Mouse (Mus musculus) testis, adult 2 months (tissue): Measurements from ENCODE around the gene Tjap1. TPM values are rescaled to one million over a fixed set of nuclear protein-coding genes. Genes with fewer than 3 reads are reported as not detected.

Experiments
- H3K27ac ChIP-seq: fragments of 200-500 bp; 2 replicates; pipeline ENCODE4 v1.5.1; 2012; ENCODE audit warnings: low read depth, low read length; ENCODE audit not compliant: control insufficient read depth, insufficient read depth
- H3K27me3 ChIP-seq: fragments of 200-500 bp; 2 replicates; pipeline ENCODE4 v1.6.1; 2012; ENCODE audit warnings: mild to moderate bottlenecking, low read length, moderate library complexity; ENCODE audit not compliant: control insufficient read depth, insufficient read depth
- H3K36me3 ChIP-seq: fragments of 200-500 bp; 2 replicates; pipeline ENCODE4 v1.6.1; 2012; ENCODE audit warnings: mild to moderate bottlenecking, low read length; ENCODE audit not compliant: control insufficient read depth, insufficient read depth
- H3K4me1 ChIP-seq: fragments of 200-500 bp; 2 replicates; pipeline ENCODE4 v1.6.1; 2012; ENCODE audit warnings: low read length; ENCODE audit not compliant: control insufficient read depth, insufficient read depth
- H3K4me3 ChIP-seq: fragments of 200-500 bp; 2 replicates; pipeline ENCODE4 v1.5.1; 2012; ENCODE audit warnings: low read depth, mild to moderate bottlenecking, low read length, moderate library complexity, mixed read lengths; ENCODE audit not compliant: control insufficient read depth
- CTCF ChIP-seq: fragments of 200-500 bp; IDR thresholded peaks from 2 replicates; pipeline ENCODE4 v1.5.1; 2012; ENCODE audit warnings: low read depth, mild to moderate bottlenecking, inconsistent platforms, low read length, moderate library complexity; ENCODE audit not compliant: control insufficient read depth, insufficient read depth, insufficient replicate concordance
- POLR2A ChIP-seq: fragments of 200-500 bp; IDR thresholded peaks from 2 replicates; pipeline ENCODE4 v1.6.1; 2012; ENCODE audit warnings: low read depth, mild to moderate bottlenecking, inconsistent platforms, low read length, moderate library complexity; ENCODE audit not compliant: control insufficient read depth
- polyA plus RNA-seq: library from polyadenylated mRNA; depleted of rRNA; stranded (reverse); fragments of >200 nt; gene quantifications from 2 replicates; pipeline ENCODE4 v1.2.3, GENCODE M21; 2012

Tjap1 gene
- polyA plus RNA-seq, 1 experiment: 33.1 TPM

DNA sequence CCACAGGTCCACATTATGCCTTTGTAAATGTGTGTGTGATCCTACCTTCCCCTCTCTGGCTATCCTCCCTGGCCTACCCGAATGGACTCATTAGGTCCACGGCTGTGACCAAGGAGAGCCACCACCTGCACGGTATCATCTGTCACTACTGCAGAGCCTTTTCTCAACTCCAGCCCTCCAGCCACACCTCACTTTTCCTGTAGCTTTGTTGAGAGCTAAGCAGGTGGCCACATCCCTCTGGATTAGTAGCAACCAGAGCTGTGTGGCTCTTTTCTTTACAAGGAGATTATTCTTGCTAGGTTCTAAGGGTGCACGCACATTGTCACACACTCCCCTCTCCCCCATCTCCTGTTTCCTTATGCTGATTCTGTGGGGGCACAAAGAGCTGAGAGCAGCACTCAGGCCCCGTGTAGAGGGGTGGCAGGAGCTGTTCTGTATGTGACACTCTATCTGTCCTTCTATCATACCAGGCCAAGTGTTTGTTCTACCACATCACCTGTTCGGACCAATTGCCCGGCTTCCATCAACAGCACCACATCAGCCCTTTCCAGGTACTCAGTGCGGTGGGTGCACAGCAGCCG, 30.4 kb upstream of the Tjap1 start:
- Histone ChIP-seq H3K27ac (no peak overlapping the region), H3K36me3 (no peaks in the 10 kb centered on the region; the same call in 1 of the 2 replicates), H3K4me3 (no peak overlapping the region), H3K4me1 (no peaks in the 10 kb centered on the region; the same call in 1 of the 2 replicates), H3K27me3 (no peaks in the 10 kb centered on the region)
- TF ChIP-seq CTCF (no peak), POLR2A (no peak)

DNA sequence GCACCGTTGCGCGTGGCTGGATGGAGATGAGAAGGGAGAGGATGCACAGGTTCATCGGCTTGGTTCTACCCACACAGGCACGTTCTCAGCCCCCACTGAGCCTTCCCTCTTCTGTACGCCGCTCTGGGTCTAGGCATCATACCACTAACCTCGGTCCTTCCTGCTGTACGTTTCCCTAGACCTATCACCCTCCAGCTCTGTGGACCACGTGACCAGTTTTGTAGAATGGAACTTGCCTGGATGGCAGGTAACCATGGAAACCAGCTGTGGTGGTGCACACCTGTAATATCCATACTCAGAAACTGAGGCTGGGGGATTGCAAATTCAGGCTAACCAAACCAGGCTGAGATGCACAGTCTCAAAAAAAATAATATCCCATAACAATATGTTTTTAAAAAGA, 27.7 kb upstream of the Tjap1 start:
- Histone ChIP-seq H3K27ac (no peak overlapping the region), H3K36me3 (no peaks in the 10 kb centered on the region; the same call in 1 of the 2 replicates), H3K4me1 (no peaks in the 10 kb centered on the region; the same call in 1 of the 2 replicates), H3K4me3 (no peak overlapping the region), H3K27me3 (no peaks in the 10 kb centered on the region)
- TF ChIP-seq CTCF (no peak), POLR2A (no peak)

DNA sequence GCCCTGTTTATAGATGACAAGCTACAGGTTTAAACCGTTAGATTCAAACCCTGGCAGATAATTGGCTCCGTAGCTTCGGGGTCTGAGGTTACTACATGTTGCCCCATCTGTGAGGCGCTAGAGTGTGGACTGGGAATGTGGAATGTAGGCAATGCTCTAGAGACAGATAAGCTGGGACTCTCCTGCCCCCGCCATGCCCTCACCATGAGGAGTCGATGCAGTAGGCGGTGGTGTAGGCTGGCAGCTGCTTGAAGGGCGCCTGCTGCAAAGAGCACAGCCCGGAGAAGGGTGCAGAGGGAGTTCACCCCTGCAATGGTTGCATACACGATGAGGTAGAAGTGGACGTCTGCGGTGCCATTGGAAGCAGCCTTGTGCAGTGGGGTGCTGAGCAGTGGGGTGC, 27.0 kb upstream of the Tjap1 start:
- H3K4me1 ChIP-seq: no peaks in the 10 kb centered on the region; the same call in 1 of the 2 replicates
- H3K27me3 ChIP-seq: no peaks in the 10 kb centered on the region
- TF ChIP-seq CTCF: no peak
- TF ChIP-seq POLR2A: no peak
- no peaks in the 10 kb centered on the region; the same call in 1 of the 2 replicates for H3K36me3 ChIP-seq
- H3K4me3 ChIP-seq: no peak overlapping the region
- H3K27ac ChIP-seq: no peak overlapping the region

DNA sequence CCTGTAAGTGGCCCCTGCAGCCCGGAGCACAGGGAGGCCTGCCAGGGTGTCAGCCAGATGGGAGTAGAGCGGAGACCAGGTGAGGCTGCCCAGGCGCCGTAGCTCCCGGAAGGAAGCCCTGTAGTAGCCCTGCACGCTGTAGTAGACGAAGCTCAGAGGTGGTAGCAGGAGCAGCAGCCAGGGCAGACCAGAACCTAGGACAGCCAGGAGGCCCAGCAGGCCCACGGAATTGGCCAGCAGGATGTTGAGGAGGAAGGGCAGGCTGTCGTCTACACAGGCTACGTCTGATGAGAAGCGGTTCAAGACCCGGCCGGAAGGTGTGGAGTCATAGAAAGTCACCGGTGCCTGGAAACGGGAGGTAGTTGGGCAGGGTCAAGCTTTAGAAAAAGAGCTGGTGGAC, 24.1 kb upstream of the Tjap1 start:
- TF ChIP-seq CTCF (no peak), POLR2A (no peak)
- Histone ChIP-seq H3K4me1 (no peaks in the 10 kb centered on the region; the same call in 1 of the 2 replicates), H3K4me3 (no peak overlapping the region), H3K27ac (no peak overlapping the region), H3K27me3 (no peaks in the 10 kb centered on the region), H3K36me3 (no peaks in the 10 kb centered on the region)

DNA sequence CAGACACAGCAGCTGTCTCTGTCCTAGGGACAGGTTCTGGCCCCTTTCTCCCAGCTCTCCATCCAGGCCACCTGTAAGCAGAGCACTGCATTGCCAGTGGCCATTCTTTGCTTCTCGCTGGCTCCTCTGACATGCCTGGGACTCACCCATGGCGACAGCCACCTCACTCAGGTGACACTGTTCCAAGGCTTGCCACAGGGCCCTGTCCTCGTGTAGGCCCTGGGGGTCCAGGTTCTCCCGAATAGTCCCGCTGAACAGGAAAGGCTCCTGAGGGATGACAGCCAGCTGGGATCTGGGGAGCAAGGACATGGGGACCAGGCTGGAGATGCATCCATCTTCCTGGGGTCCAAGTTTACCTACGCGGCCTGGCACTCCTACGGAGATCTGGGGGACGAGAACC, 21.4 kb upstream of the Tjap1 start:
- Histone ChIP-seq H3K27me3 (no peaks in the 10 kb centered on the region), H3K4me3 (no peak overlapping the region), H3K4me1 (no peaks in the 10 kb centered on the region; the same call in 1 of the 2 replicates), H3K27ac (no peak overlapping the region), H3K36me3 (no peaks in the 10 kb centered on the region)
- no peak for TF ChIP-seq POLR2A
- TF ChIP-seq CTCF: no peak

DNA sequence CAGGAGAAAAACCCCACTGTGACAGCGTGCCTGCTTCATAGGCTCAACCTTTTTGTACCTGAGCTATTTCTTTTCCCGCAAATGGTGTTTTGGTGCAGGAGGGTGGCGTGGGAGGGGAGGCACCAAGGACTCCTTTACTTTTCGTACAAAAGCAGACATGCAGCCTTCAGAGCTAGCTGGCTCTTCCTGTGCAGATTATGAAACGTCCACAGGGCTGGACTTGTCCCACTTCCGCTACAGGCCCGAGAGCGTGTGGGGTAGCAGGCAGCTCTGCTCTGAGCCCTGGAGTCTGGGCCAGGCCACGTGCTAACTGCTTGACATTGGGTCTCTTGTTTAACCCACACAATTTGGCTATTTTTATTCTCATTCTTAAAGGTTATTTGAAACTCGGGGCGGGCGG, 19.1 kb upstream of the Tjap1 start:
- H3K36me3 ChIP-seq: no peaks in the 10 kb centered on the region
- H3K27ac ChIP-seq: no peak overlapping the region
- H3K4me3 ChIP-seq: no peak overlapping the region
- peaks cover 3% of the 10 kb centered on the region; the same call in 1 of the 2 replicates for H3K27me3 ChIP-seq
- TF ChIP-seq CTCF: no peak
- TF ChIP-seq POLR2A: no peak
- H3K4me1 ChIP-seq: peaks cover 15% of the 10 kb centered on the region

DNA sequence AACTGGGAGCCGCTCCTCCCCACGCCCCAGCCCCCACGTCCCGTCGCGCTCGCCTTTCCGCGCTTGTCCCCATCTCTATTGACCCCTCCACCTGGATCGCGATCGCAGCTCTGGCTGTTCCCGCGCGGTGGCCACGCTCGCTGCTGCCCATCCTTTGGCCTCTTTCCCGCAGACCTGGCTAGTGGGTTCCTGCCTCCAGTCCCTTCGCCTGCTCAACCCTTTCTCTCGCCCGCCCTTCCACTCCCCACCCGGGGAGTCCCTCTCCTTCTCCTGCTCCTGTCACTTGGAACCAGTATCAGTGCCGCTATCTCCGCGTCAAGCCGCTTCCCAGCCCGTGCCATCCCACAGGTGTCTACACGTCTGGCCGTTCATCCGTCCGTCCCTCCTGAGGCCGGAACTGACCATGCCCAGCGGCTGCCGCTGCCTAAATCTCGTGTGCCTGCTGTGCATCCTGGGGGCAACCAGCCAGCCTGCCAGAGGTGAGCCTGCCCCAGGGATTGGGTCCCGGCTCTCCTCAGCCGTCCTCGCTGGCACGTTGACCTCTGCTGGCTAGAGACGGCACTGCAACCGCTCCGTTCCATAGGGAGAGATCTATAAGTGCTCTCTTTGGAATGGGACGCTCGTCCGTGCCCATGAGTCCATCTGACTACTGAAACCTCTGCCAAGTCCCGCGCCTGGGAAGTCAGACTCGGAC, 15.5 kb upstream of the Tjap1 start:
- TF ChIP-seq CTCF: peak; percentile 83
- TF ChIP-seq POLR2A: no peak

DNA sequence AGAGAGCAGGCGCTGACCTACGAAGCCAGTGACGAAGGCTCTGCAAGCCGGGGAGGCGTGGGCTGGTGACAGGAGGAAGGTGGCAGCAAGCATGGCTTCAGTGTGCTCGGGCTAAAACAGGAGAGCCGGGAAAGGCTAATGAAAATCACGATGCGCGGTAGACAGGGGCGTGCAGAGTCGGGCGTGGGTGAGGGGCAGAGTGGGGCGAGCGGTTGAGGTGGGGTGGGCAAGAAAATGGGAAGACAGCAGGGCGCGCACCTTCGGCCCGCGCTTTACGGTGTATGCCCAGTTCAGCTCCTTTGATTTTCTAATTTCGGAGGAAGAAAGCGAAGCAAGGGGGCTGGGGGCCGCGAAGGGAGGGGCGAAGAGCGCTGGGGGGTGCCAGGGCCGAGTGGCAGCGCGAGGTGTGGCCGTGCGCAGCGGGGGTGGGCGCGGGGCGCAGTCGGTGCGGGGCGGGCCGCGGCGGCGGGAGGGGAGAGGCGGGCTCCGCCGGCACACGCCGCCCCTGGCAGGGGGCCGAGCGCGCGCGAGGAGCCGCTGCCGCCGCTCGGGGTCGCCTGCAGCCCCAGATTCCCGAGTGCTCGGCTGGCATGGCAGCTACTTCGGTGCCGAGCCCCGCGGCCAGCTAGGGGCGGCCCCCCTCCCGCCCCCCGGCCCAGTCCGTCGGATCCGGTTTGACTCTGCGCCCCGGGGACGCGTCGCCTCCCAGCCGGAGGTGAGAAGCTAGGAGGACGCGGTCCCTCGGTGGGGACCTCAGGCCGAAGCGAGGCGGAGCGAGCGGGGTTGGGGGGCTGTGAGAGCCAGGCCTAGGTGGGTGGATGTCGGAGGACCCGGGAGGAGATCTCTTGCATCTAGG, 14.8 kb upstream of the Tjap1 start, which contains the start of gene Dlk2:
TSS of gene Dlk2 (plus strand) at position 58 of the 856 bp plus-strand sequence.
- Histone ChIP-seq H3K4me3 (peak within 1 kb of the TSS; percentile 25), H3K27me3 (peaks cover 3% of the 10 kb centered on the region; the same call in 1 of the 2 replicates), H3K36me3 (no peaks in the 10 kb centered on the region), H3K27ac (no peak within 1 kb of the TSS), H3K4me1 (peaks cover 15% of the 10 kb centered on the region)
- TF ChIP-seq CTCF (no peak), POLR2A (no peak)

More for the DNA sequence above, 15.5 kb upstream of the Tjap1 start:
- Histone ChIP-seq H3K4me1 (peaks cover 15% of the 10 kb centered on the region), H3K36me3 (no peaks in the 10 kb centered on the region), H3K27ac (no peak overlapping the region), H3K27me3 (peaks cover 3% of the 10 kb centered on the region; the same call in 1 of the 2 replicates), H3K4me3 (peak overlapping the region; percentile 14)
